Mouse (Mus musculus) lung, postnatal 0 days (tissue): Measurements from ENCODE around the gene Fkbp10.

Source experiments
- CTCF ChIP-seq: IDR thresholded peaks from 2 replicates; pipeline ENCODE4 v1.5.1; 2016; ENCODE audit warnings: antibody characterized with exemption, mild to moderate bottlenecking
- EP300 ChIP-seq: IDR thresholded peaks from 2 replicates; pipeline ENCODE4 v1.6.1; 2016; ENCODE audit warnings: antibody characterized with exemption, mild to moderate bottlenecking, control low read depth

GRCm38 (mm10) chr11:100396886-100397599 is 18.5 kb upstream of the Fkbp10 start:
- TF ChIP-seq CTCF (peak; percentile 65), EP300 (peak; percentile 18; the same call in 1 of the 2 replicates)
